Mouse (Mus musculus) kidney, adult 2 months (tissue): Measurements from ENCODE around the gene Acrbp.

Source experiments
- CTCF ChIP-seq: fragments of 200-500 bp; conservative IDR thresholded peaks from 2 replicates; pipeline ENCODE4 v1.5.1; 2011; ENCODE audit warnings: low read depth, mild to moderate bottlenecking, control low read depth, low read length, moderate library complexity, mixed read lengths; ENCODE audit not compliant: insufficient read depth, insufficient read length
- POLR2A ChIP-seq: fragments of 200-500 bp; IDR thresholded peaks from one replicate; pipeline ENCODE4 v1.6.1; 2011; ENCODE audit warnings: low read depth, low read length, control low read depth

DNA sequence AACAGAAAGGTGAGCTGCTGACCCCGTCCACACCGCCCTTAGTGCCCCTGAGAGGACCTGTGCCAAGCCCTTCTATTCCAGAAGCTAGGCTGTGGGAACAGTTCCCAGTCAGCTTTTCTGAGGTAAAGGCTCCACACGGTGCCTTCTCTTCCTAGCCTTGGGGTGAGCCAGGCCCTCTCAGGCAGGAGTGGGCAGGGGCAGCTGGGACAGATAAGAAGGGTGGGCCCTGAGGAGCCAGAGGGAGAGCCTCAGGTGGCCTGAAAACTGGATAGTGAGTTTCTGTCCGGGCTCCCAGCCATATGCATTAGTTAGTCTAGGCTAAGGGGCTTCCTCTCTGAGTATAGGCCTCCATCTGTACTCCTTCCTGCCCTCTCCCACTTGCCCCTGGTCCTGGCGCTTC is 13.0 kb downstream of the Acrbp start:
- TF ChIP-seq CTCF (no peak), POLR2A (no peak)
